Mouse (Mus musculus) kidney, embryonic 15.5 days (tissue): ENCODE data around the gene Rdm1. TPM values are rescaled to one million over a fixed set of nuclear protein-coding genes. Genes with fewer than 3 reads are reported as not detected.
"Not testable (repeated sequence)": the region's sequence is repeated elsewhere in the genome, so short reads cannot be mapped to it uniquely, and the experiment has no call there.

Experiments
- ATAC-seq: fragments of 200-750 bp; cut with Nextera tagmentation; replicated peaks from 2 replicates; pipeline ENCODE4 v1.8.0; 2017; ENCODE audit warnings: moderate TSS enrichment; ENCODE audit not compliant: low FRiP score
- H3K27ac ChIP-seq: fragments of 300-500 bp; sonication (generic); 2 replicates; pipeline ENCODE4 v1.5.1; 2015; ENCODE audit warnings: mild to moderate bottlenecking, inconsistent platforms
- H3K27me3 ChIP-seq: fragments of 300-500 bp; sonication (generic); 2 replicates; pipeline ENCODE4 v1.6.1; 2015; ENCODE audit warnings: inconsistent platforms
- H3K36me3 ChIP-seq: fragments of 300-500 bp; sonication (generic); 2 replicates; pipeline ENCODE4 v1.6.1; 2015; ENCODE audit warnings: inconsistent platforms
- H3K4me1 ChIP-seq: fragments of 300-500 bp; sonication (generic); 2 replicates; pipeline ENCODE4 v1.6.1; 2015; ENCODE audit warnings: inconsistent platforms
- H3K4me2 ChIP-seq: fragments of 300-500 bp; sonication (generic); 2 replicates; pipeline ENCODE4 v1.6.1; 2015; ENCODE audit warnings: moderate library complexity, mild to moderate bottlenecking, inconsistent platforms
- H3K4me3 ChIP-seq: fragments of 300-500 bp; sonication (generic); replicated peaks from 2 replicates; pipeline ENCODE4 v1.5.1; 2015; ENCODE audit warnings: mild to moderate bottlenecking, inconsistent platforms
- H3K9ac ChIP-seq: fragments of 300-500 bp; sonication (generic); 2 replicates; pipeline ENCODE4 v1.6.1; 2015; ENCODE audit warnings: mild to moderate bottlenecking, inconsistent platforms
- H3K9me3 ChIP-seq: fragments of 300-500 bp; sonication (generic); replicated peaks from 2 replicates; pipeline ENCODE4 v1.6.1; 2016; ENCODE audit warnings: inconsistent platforms
- WGBS: fragments of 180-500 bp; shearing (Covaris S2); methylation state at CpG from one replicate; pipeline ENCODE4 v1.1.7; 2015; ENCODE audit warnings: mixed read lengths; 5-methylcytosine and 5-hydroxymethylcytosine counted together
- polyA plus RNA-seq: library from polyadenylated mRNA; unstranded; fragments of >200 nt; fragmentation: Nextera tagmentation; extraction: Ambion mirVana; gene quantifications from 2 replicates; pipeline ENCODE4 v1.2.1, GENCODE M21; 2015

Gene Rdm1
- 35.5 and 41.1 TPM in 2 replicates for polyA plus RNA-seq

DNA sequence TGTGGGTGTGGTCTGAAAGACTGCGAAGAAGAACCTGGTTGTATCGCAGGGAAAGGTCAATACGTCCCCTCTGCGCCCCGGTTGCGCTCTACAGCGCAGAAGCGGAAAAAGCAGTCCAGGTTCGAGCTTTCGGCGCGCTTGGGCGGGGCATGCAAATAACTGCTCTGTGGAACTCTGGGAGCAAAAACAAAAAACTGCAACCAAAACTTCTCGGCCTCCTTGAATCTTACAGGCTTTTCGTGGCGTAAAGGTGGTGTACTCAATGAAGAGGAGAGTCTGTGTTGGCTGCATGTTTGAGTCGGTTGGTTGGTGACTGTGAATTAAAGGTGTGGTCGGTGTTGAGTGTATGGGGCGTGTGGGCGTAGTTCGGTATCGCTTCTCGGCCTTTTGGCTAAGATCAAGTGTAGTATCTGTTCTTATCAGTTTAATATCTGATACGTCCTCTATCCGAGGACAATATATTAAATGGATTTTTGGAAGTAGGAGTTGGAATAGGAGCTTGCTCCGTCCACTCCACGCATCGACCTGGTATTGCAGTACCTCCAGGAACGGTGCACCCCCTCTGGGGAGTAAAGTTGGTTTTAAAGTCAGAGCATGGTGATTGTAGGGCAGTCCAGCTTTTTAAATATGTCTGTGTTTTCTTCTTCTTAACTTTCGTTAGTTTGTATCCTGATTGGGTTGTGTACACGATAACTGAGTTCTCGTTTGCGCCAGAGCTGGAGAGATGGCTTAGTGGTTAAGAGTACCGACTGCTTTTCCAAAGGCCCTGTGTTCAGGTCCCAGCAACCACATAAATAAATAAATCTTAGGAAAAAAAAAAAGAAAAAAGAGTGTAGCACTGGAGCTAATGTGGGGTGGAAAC lies at the start of gene Rdm1:
Gene Rdm1, plus strand, starts transcription at position 201 of the 862 bp plus-strand sequence.
- H3K4me1 ChIP-seq, result peaks cover 8% of the 10 kb centered on the region
- under 1% methylated on average over 33 of the region's 34 CpGs for WGBS

DNA sequence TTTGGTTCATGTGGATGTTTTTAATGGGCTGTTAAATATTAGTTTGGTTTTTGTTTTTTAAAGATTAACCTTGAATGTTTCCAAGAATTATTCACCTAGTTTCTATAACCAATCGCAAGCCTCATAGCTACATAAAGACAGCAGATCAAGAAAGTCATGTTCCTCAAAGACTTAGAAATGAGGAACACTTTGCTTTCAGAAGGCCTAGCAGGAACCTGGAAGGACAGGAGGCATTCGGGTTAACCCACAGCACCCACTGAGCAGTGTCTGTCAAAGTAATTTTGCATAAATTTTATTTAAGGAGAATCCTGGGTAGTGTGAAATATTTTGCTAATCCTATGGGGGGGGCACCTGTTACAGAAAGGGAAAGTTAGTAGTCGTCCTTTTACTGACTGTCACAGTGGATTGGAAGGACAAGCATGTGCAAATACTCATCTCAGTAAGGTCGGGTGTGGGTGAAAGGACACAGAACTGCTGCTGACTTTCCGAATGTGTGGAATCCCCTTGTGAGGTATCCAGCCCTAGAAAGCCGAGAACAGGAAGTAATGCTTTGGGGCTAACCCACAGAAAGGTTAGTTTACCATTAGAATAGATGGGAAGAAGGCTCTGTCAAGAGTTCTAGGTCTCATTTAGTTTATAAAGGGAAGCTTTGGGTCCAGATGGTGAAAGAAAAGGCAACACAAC lies 45.8 kb upstream of the Rdm1 start:
- no peak for ATAC-seq
- no peak overlapping the region for H3K4me3 ChIP-seq
- peaks cover 50% of the 10 kb centered on the region for H3K36me3 ChIP-seq
- H3K27me3 ChIP-seq, result no peaks in the 10 kb centered on the region
- WGBS, result 75% methylated on average over 6 of the region's 6 CpGs
- 0 out of 2 replicates have a peak overlapping the region, but pooled peaks have one; percentile 20 for H3K27ac ChIP-seq
- no peak overlapping the region for H3K4me2 ChIP-seq
- H3K9me3 ChIP-seq, result no peaks in the 10 kb centered on the region
- no peak overlapping the region for H3K9ac ChIP-seq
- peaks cover 8% of the 10 kb centered on the region for H3K4me1 ChIP-seq

More for the DNA sequence above, at the start of gene Rdm1:
- H3K36me3 ChIP-seq, result no peaks in the 10 kb centered on the region
- ATAC-seq, result peak; percentile 94
- peak within 1 kb of the TSS; percentile 86 for H3K4me2 ChIP-seq
- H3K9ac ChIP-seq, result peak within 1 kb of the TSS; percentile 57
- peak within 1 kb of the TSS; percentile 56 for H3K4me3 ChIP-seq
- no peaks in the 10 kb centered on the region for H3K27me3 ChIP-seq
- H3K9me3 ChIP-seq, result no peaks in the 10 kb centered on the region
- H3K27ac ChIP-seq, result peak within 1 kb of the TSS; percentile 100

DNA sequence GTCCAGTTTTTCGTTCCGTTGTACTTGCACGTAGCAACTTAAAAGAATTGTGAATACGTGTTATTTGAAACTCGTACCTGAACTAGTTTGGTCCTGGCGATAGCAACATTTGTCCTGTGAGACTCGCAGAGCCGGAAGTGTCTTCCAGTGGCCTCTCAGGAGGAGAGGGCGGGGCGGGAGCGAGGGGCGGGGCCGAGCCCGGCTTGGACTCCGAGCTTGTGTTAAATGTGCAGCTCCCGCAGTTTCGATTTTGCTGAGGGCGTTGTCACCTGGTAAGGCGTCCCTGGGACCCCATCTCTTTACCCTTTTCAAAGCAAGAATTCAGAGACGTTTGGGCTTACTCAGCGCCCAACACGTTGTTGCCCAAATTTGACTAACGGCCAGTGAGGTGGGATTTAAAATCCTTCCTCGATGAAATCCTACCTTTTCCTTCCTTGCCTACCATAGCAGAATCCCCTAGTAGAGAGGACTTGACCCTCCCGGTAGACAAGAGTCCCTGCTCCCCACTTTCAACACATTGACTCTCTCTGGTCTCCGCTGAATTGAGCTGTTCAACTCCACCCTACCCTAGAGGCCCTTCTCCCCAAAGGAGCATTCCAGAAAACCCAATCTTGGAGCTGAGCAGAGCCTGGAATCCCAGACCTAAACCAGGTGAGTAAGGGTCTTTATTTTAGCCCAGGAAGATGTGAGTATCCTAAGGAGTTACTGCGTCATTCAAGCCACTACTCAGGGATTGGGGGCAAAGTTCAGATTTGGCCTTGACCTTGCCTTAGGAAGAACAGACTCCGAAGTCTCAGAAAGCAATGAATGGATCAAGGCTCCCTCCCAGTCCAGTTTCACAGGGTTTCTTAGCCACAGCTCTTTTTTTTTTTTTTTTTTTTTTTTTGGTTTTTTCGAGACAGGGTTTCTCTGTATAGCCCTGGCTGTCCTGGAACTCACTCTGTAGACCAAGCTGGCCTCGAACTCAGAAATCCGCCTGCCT lies 44.6 kb upstream of the Rdm1 start, which contains the start of gene Tmem106a:
Gene Tmem106a, plus strand, starts transcription at position 189 of the 982 bp plus-strand sequence.
- no peaks in the 10 kb centered on the region for H3K9me3 ChIP-seq
- peak within 1 kb of the TSS; percentile 53 for H3K4me3 ChIP-seq
- peak within 1 kb of the TSS; percentile 53; the same call in 1 of the 2 replicates for H3K9ac ChIP-seq
- 21% methylated on average over 31 of the region's 31 CpGs for WGBS
- peak within 1 kb of the TSS; percentile 30; the same call in 1 of the 2 replicates for H3K27ac ChIP-seq
- peak within 1 kb of the TSS; percentile 65 for H3K4me2 ChIP-seq
- no peaks in the 10 kb centered on the region for H3K27me3 ChIP-seq
- peak; percentile 62 for ATAC-seq
- peaks cover 43% of the 10 kb centered on the region for H3K36me3 ChIP-seq
- peaks cover 8% of the 10 kb centered on the region for H3K4me1 ChIP-seq

DNA sequence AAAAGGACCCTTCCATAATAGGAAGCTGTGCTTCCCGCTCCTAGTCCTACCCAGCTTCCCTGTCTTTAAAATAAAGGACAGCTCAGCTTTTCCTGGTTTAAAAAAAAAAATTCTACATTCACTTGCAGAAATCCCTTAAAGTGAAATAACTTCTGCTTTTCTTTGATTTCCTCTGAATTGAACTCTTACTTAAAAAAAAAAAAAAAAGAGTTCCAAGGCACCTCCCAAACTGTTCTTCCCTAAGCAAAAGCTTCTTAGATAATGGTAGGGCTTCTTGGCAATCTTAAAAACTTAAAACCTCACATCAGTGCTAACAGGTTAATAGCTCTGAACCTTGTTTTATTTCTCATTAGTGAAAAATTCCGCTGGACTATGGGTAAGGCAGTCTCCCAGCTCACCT lies 43.8 kb upstream of the Rdm1 start:
- no peak overlapping the region for H3K4me2 ChIP-seq
- no peaks in the 10 kb centered on the region for H3K27me3 ChIP-seq
- no peak overlapping the region for H3K27ac ChIP-seq
- no peak overlapping the region for H3K4me3 ChIP-seq
- no peak overlapping the region for H3K9ac ChIP-seq
- peaks cover 8% of the 10 kb centered on the region for H3K4me1 ChIP-seq
- peaks cover 34% of the 10 kb centered on the region for H3K36me3 ChIP-seq
- ATAC-seq, result no peak
- 88% methylated on average over 2 of the region's 2 CpGs for WGBS
- no peaks in the 10 kb centered on the region for H3K9me3 ChIP-seq

DNA sequence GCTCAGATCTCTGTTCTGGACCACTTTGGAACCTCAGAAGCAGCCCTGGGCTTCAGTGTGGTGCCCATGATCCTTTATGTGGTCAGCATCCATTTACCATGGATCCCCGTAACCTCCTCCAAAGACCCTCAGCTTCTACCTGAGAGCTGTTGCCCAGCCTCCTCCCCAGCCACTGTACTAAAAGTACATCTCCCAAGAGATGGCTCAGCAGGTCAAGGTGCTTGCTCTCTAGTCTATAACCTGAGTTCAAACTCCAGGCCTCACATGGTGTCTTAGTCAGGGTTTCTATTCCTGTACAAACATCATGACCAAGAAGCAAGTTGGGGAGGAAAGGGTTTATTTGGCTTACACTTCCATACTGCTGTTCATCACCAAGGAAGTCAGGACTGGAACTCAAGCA lies 42.0 kb upstream of the Rdm1 start:
- H3K27me3 ChIP-seq, H3K9me3 ChIP-seq, H3K4me3 ChIP-seq, H3K4me2 ChIP-seq, H3K27ac ChIP-seq, ATAC-seq, H3K9ac ChIP-seq, H3K4me1 ChIP-seq: not testable (repeated sequence)
- WGBS, result 96% methylated on average over 1 of the region's 1 CpGs
- H3K36me3 ChIP-seq, result peaks cover 18% of the 10 kb centered on the region

DNA sequence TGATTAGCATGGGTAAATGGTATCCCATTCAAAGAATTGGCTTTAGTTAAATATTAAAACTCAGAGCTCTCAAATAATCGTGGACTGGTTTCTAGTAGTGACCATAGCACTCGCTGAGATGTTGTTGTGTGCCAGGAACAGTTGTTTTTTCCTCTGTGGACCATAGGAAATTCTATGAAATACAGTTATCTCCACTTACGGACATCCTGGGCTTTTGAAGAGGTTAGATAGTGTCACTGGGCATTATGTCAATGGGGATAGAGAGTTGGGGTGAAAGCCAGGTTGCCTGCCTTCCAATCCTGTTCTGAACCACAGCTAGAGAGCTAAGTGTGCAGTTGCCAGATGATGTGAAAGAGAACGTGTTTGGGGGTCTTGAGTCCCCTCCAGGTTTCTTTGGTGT lies 41.2 kb upstream of the Rdm1 start:
- Histone ChIP-seq H3K27ac (no peak overlapping the region), H3K4me1 (peaks cover 8% of the 10 kb centered on the region), H3K9ac (no peak overlapping the region), H3K4me2 (no peak overlapping the region), H3K9me3 (no peaks in the 10 kb centered on the region), H3K4me3 (no peak overlapping the region), H3K27me3 (no peaks in the 10 kb centered on the region), H3K36me3 (peaks cover 10% of the 10 kb centered on the region; the same call in 1 of the 2 replicates)
- 81% methylated on average over 4 of the region's 4 CpGs for WGBS
- ATAC-seq, result no peak

DNA sequence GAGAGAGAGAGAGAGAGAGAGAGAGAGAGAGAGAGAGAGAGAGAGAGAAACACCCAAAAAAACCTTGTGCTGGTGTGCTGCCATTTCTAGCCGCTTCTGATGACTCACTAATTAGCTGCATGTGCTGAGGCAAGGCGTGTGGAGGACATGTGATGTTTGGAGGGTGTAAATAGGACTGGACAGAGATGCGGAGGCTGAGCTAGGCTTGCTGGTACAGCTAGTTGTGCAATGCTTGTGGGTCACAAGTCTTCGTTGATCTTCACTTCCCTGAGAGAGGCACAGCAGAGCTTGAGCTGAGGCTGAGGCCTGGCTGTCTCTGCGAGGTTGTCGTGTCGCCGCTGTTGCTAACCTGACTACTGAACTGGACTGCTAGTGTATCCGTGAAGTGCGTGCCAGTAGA lies 39.3 kb upstream of the Rdm1 start:
- Histone ChIP-seq H3K27me3 (no peaks in the 10 kb centered on the region), H3K36me3 (peaks cover 5% of the 10 kb centered on the region; the same call in 1 of the 2 replicates), H3K4me1 (no peaks in the 10 kb centered on the region), H3K4me3 (no peak overlapping the region), H3K9me3 (no peaks in the 10 kb centered on the region), H3K27ac (no peak overlapping the region), H3K9ac (no peak overlapping the region), H3K4me2 (no peak overlapping the region)
- 92% methylated on average over 10 of the region's 10 CpGs for WGBS
- no peak for ATAC-seq

DNA sequence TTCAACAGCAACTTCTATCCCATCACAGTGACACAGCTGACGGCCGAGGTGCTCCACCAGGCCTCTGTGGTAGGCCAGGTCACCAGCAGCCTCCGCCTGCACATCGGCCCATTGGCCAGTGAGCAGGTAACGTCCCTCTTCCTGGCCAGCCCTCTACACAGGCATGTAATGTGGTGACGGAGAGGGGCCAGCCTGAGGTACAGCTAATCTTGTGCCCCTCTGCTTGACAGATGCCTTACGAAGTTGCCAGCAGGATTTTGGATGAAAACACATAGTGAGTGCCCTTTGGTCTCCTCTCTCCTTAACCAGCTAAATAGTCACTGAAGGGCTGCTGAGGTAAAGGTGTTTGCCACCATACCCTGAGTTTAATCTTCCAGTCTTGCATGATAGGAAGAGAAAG lies 38.1 kb upstream of the Rdm1 start:
- H3K4me2 ChIP-seq, result no peak overlapping the region
- H3K9ac ChIP-seq, result no peak overlapping the region
- no peak for ATAC-seq
- H3K4me1 ChIP-seq, result no peaks in the 10 kb centered on the region
- H3K27ac ChIP-seq, result no peak overlapping the region
- 90% methylated on average over 7 of the region's 7 CpGs for WGBS
- no peaks in the 10 kb centered on the region for H3K9me3 ChIP-seq
- H3K36me3 ChIP-seq, result peaks cover 5% of the 10 kb centered on the region; the same call in 1 of the 2 replicates
- H3K27me3 ChIP-seq, result no peaks in the 10 kb centered on the region
- H3K4me3 ChIP-seq, result no peak overlapping the region

DNA sequence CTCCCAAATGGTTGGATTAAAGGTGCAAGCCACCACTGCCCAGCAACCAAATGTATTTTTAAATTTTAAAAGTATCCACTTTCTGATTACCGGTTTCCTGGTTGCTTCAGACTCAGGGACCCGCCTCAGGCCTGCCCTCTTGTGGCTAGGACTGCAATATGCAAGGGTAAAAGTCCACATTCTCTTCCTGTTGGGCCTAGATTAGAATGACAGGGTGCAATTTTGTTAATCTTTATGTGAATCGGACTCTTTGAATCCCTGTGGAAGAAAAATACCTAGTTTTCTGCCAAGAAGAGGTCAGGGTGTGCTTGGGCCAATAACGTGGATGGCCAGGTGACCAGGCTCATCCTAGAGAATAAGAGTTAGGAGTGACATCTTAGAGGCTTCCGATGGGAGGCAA lies 37.6 kb upstream of the Rdm1 start:
- H3K27ac ChIP-seq, result no peak overlapping the region
- no peaks in the 10 kb centered on the region for H3K9me3 ChIP-seq
- no peak overlapping the region for H3K4me3 ChIP-seq
- ATAC-seq, result no peak
- H3K4me2 ChIP-seq, result no peak overlapping the region
- H3K36me3 ChIP-seq, result peaks cover 5% of the 10 kb centered on the region; the same call in 1 of the 2 replicates
- H3K4me1 ChIP-seq, result no peaks in the 10 kb centered on the region
- 28% methylated on average over 5 of the region's 5 CpGs for WGBS
- no peaks in the 10 kb centered on the region for H3K27me3 ChIP-seq
- H3K9ac ChIP-seq, result no peak overlapping the region

DNA sequence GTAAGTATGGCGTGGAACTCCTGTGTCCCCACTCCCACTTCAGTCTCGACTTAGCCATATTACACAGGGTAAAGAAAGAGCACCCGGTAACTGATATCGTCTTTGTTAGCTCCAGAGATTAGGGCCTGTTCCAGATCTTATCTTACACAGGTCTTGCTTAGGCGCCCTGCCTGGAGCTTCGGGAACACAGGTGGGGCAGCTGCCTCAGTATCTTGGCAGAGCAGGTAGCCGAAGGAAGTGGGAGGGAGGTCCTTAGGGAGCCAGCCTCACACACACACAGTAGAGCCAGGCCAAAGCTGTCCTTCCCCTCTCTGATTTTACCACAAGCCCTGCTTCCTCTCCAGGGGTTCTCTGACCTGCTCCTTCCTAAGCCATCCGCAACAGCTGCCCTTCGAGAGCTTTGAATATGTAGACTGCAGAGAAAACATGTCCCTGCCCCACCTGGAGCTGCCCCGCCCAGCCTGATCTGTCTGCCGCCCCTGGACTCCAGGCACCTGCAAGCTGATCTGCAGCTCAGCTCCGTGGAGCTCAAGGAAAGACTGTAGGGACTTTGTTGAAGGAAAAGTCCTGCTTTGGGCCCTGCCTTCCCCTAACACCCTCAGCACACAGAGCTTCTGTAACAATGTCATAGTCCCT lies 36.9 kb upstream of the Rdm1 start:
- Histone ChIP-seq H3K27ac (no peak overlapping the region), H3K9ac (no peak overlapping the region), H3K36me3 (peaks cover 5% of the 10 kb centered on the region; the same call in 1 of the 2 replicates), H3K9me3 (no peaks in the 10 kb centered on the region), H3K4me1 (no peaks in the 10 kb centered on the region), H3K27me3 (no peaks in the 10 kb centered on the region), H3K4me2 (no peak overlapping the region), H3K4me3 (no peak overlapping the region)
- no peak for ATAC-seq
- 77% methylated on average over 12 of the region's 12 CpGs for WGBS

DNA sequence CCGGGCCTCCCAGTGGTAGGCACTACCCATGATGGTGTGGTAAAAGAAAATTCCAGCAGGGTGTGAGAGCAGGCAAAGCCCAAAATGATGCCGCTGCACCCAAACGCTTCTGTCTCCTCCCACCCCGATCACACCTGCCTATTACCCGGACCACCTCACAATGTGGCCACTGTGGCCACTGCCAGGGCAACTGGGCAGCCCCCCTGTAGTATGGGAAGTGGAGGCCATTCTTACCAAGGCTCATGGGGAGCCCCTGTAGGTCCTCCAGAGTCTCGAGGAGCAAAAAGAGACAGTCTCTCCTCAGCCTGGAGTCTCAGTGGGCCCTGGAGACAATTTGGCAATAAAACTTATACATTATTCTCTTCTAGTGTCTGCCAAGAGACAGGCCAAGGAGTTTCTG lies 27.8 kb upstream of the Rdm1 start, which contains the start of gene Gm11634:
Gene Gm11634, minus strand, starts transcription at position 101 of the 400 bp plus-strand sequence.
- no peak within 1 kb of the TSS for H3K4me2 ChIP-seq
- no peak within 1 kb of the TSS for H3K27ac ChIP-seq
- no peaks in the 10 kb centered on the region for H3K9me3 ChIP-seq
- H3K4me1 ChIP-seq, result peaks cover 1% of the 10 kb centered on the region; the same call in 1 of the 2 replicates
- H3K27me3 ChIP-seq, result 0 out of 2 replicates have a peak, but pooled peaks cover 10% of the 10 kb centered on the region
- no peak within 1 kb of the TSS for H3K4me3 ChIP-seq
- ATAC-seq, result no peak
- H3K9ac ChIP-seq, result no peak within 1 kb of the TSS
- 78% methylated on average over 6 of the region's 6 CpGs for WGBS
- H3K36me3 ChIP-seq, result no peaks in the 10 kb centered on the region
